Mouse (Mus musculus) midbrain, embryonic 13.5 days (tissue): Measurements from ENCODE around the gene Cfap43. TPM values are rescaled to one million over a fixed set of nuclear protein-coding genes. Genes with fewer than 3 reads are reported as not detected.

Experiments
- ATAC-seq: fragments of 200-750 bp; cut with Nextera tagmentation; 2 replicates; pipeline ENCODE4 v1.8.0; 2017; ENCODE audit warnings: mild to moderate bottlenecking, moderate TSS enrichment, moderate library complexity
- H3K27ac ChIP-seq: fragments of 300-500 bp; sonication (generic); 2 replicates; pipeline ENCODE4 v1.5.1; 2015; ENCODE audit warnings: inconsistent platforms, mild to moderate bottlenecking, moderate library complexity
- H3K27me3 ChIP-seq: fragments of 300-500 bp; sonication (generic); 2 replicates; pipeline ENCODE4 v1.6.1; 2015; ENCODE audit warnings: mild to moderate bottlenecking, inconsistent platforms
- H3K36me3 ChIP-seq: fragments of 300-500 bp; sonication (generic); 2 replicates; pipeline ENCODE4 v1.6.1; 2015; ENCODE audit warnings: mild to moderate bottlenecking, inconsistent platforms
- H3K4me1 ChIP-seq: fragments of 300-500 bp; sonication (generic); replicated peaks from 2 replicates; pipeline ENCODE4 v1.6.1; 2015; ENCODE audit warnings: inconsistent platforms
- H3K4me2 ChIP-seq: fragments of 300-500 bp; sonication (generic); replicated peaks from 2 replicates; pipeline ENCODE4 v1.6.1; 2015; ENCODE audit warnings: moderate library complexity, mild to moderate bottlenecking, inconsistent platforms
- H3K4me3 ChIP-seq: fragments of 300-500 bp; sonication (generic); replicated peaks from 2 replicates; pipeline ENCODE4 v1.5.1; 2015; ENCODE audit warnings: mild to moderate bottlenecking, inconsistent platforms
- H3K9ac ChIP-seq: fragments of 300-500 bp; sonication (generic); replicated peaks from 2 replicates; pipeline ENCODE4 v1.6.1; 2015; ENCODE audit warnings: mild to moderate bottlenecking, inconsistent platforms
- H3K9me3 ChIP-seq: fragments of 300-500 bp; sonication (generic); 2 replicates; pipeline ENCODE4 v1.6.1; 2016; ENCODE audit warnings: mild to moderate bottlenecking, inconsistent platforms
- WGBS: fragments of 180-500 bp; shearing (Covaris S2); methylation state at CpG from one replicate; pipeline ENCODE4 v1.1.7; 2015; 5-methylcytosine and 5-hydroxymethylcytosine counted together
- polyA plus RNA-seq: library from polyadenylated mRNA; unstranded; fragments of >200 nt; fragmentation: Nextera tagmentation; extraction: Ambion mirVana; gene quantifications from 2 replicates; pipeline ENCODE4 v1.2.1, GENCODE M21; 2015

The Cfap43 gene
- polyA plus RNA-seq, 1 experiment from 2014 or later, result 0.36 TPM

GRCm38 (mm10) chr19:47882151-47882881 lies 36.8 kb downstream of the Cfap43 start:
- Histone ChIP-seq H3K4me2 (no peak overlapping the region), H3K27me3 (no peaks in the 10 kb centered on the region), H3K9ac (no peak overlapping the region), H3K36me3 (no peaks in the 10 kb centered on the region), H3K4me1 (peaks cover 5% of the 10 kb centered on the region), H3K9me3 (no peaks in the 10 kb centered on the region), H3K4me3 (no peak overlapping the region), H3K27ac (no peak overlapping the region)
- 26% methylated on average over 11 of the region's 11 CpGs for whole genome bisulfite sequencing
- ATAC-seq, result peak; percentile 80

- 86% methylated on average over 7 of the region's 7 CpGs for WGBS
- H3K9ac ChIP-seq, result no peak overlapping the region
- H3K27ac ChIP-seq, result no peak overlapping the region
- peaks cover 5% of the 10 kb centered on the region for H3K4me1 ChIP-seq
- no peaks in the 10 kb centered on the region for H3K27me3 ChIP-seq
- no peak overlapping the region for H3K4me3 ChIP-seq
- H3K4me2 ChIP-seq, result no peak overlapping the region
- H3K9me3 ChIP-seq, result no peaks in the 10 kb centered on the region
- H3K36me3 ChIP-seq, result no peaks in the 10 kb centered on the region
- no peak for ATAC-seq
Measured at GRCm38 (mm10) chr19:47881538-47881937, 37.5 kb downstream of the Cfap43 start.

- ATAC-seq, result no peak
- no peak overlapping the region for H3K9ac ChIP-seq
- H3K4me1 ChIP-seq, result peaks cover 5% of the 10 kb centered on the region
- WGBS, result 82% methylated on average over 15 of the region's 15 CpGs
- no peak overlapping the region for H3K27ac ChIP-seq
- no peaks in the 10 kb centered on the region for H3K36me3 ChIP-seq
- no peak overlapping the region for H3K4me3 ChIP-seq
- H3K4me2 ChIP-seq, result no peak overlapping the region
- H3K9me3 ChIP-seq, result no peaks in the 10 kb centered on the region
- H3K27me3 ChIP-seq, result no peaks in the 10 kb centered on the region
Measured at GRCm38 (mm10) chr19:47876252-47876651, 42.8 kb downstream of the Cfap43 start.

- Histone ChIP-seq H3K4me3 (no peak overlapping the region), H3K9me3 (no peaks in the 10 kb centered on the region), H3K36me3 (no peaks in the 10 kb centered on the region), H3K27ac (no peak overlapping the region), H3K4me2 (no peak overlapping the region), H3K4me1 (no peaks in the 10 kb centered on the region), H3K27me3 (peaks cover 7% of the 10 kb centered on the region; the same call in 1 of the 2 replicates), H3K9ac (no peak overlapping the region)
- no peak for ATAC-seq
- WGBS, result 21% methylated on average over 10 of the region's 10 CpGs
Measured at GRCm38 (mm10) chr19:47871515-47871914, 47.6 kb downstream of the Cfap43 start.

GRCm38 (mm10) chr19:47870102-47870666 lies 48.9 kb downstream of the Cfap43 start:
- no peak for ATAC-seq
- H3K4me1 ChIP-seq, result no peaks in the 10 kb centered on the region
- H3K4me2 ChIP-seq, result no peak overlapping the region
- no peaks in the 10 kb centered on the region for H3K36me3 ChIP-seq
- H3K27me3 ChIP-seq, result peaks cover 7% of the 10 kb centered on the region; the same call in 1 of the 2 replicates
- no peaks in the 10 kb centered on the region for H3K9me3 ChIP-seq
- H3K4me3 ChIP-seq, result no peak overlapping the region
- no peak overlapping the region for H3K27ac ChIP-seq
- WGBS, result 77% methylated on average over 7 of the region's 7 CpGs
- no peak overlapping the region for H3K9ac ChIP-seq

- Histone ChIP-seq H3K4me3 (no peak overlapping the region), H3K36me3 (no peaks in the 10 kb centered on the region), H3K9ac (no peak overlapping the region), H3K27me3 (peaks cover 7% of the 10 kb centered on the region; the same call in 1 of the 2 replicates), H3K9me3 (no peaks in the 10 kb centered on the region), H3K27ac (no peak overlapping the region), H3K4me2 (no peak overlapping the region), H3K4me1 (peaks cover 6% of the 10 kb centered on the region)
- ATAC-seq, result no peak
- 77% methylated on average over 3 of the region's 3 CpGs for WGBS
Measured at GRCm38 (mm10) chr19:47869516-47869915, 49.6 kb downstream of the Cfap43 start.

GRCm38 (mm10) chr19:47868951-47869350 lies 50.1 kb downstream of the Cfap43 start:
- 74% methylated on average over 4 of the region's 4 CpGs for WGBS
- H3K4me1 ChIP-seq, result peaks cover 6% of the 10 kb centered on the region
- ATAC-seq, result no peak
- no peak overlapping the region for H3K4me3 ChIP-seq
- H3K4me2 ChIP-seq, result no peak overlapping the region
- no peak overlapping the region for H3K9ac ChIP-seq
- H3K27ac ChIP-seq, result no peak overlapping the region
- H3K9me3 ChIP-seq, result no peaks in the 10 kb centered on the region
- peaks cover 7% of the 10 kb centered on the region; the same call in 1 of the 2 replicates for H3K27me3 ChIP-seq
- H3K36me3 ChIP-seq, result no peaks in the 10 kb centered on the region

- H3K9me3 ChIP-seq, result no peaks in the 10 kb centered on the region
Measured at GRCm38 (mm10) chr19:47867628-47868175, 51.4 kb downstream of the Cfap43 start.

GRCm38 (mm10) chr19:47865353-47865947 lies 53.6 kb downstream of the Cfap43 start, which contains the start of gene Gsto2:
Gene Gsto2 (plus strand): TSS chr19:47865534.
- H3K9ac ChIP-seq, result peak within 1 kb of the TSS; percentile 89
- peaks cover 7% of the 10 kb centered on the region; the same call in 1 of the 2 replicates for H3K27me3 ChIP-seq
- peak within 1 kb of the TSS; percentile 70 for H3K4me3 ChIP-seq
- H3K9me3 ChIP-seq, result no peaks in the 10 kb centered on the region
- H3K27ac ChIP-seq, result peak within 1 kb of the TSS; percentile 91
- peaks cover 6% of the 10 kb centered on the region for H3K4me1 ChIP-seq
- H3K4me2 ChIP-seq, result peak within 1 kb of the TSS; percentile 82
- peak; percentile 100 for ATAC-seq
- H3K36me3 ChIP-seq, result no peaks in the 10 kb centered on the region
- under 1% methylated on average over 49 of the region's 49 CpGs for WGBS

More at GRCm38 (mm10) chr19:47867628-47868175, 51.4 kb downstream of the Cfap43 start:
- peaks cover 6% of the 10 kb centered on the region for H3K4me1 ChIP-seq
- no peak overlapping the region for H3K4me2 ChIP-seq
- peaks cover 7% of the 10 kb centered on the region; the same call in 1 of the 2 replicates for H3K27me3 ChIP-seq
- H3K36me3 ChIP-seq, result no peaks in the 10 kb centered on the region
- no peak overlapping the region for H3K9ac ChIP-seq
- 72% methylated on average over 4 of the region's 4 CpGs for WGBS
- no peak for ATAC-seq
- no peak overlapping the region for H3K4me3 ChIP-seq
- no peak overlapping the region for H3K27ac ChIP-seq

GRCm38 (mm10) chr19:47864721-47865120 lies 54.4 kb downstream of the Cfap43 start:
- Histone ChIP-seq H3K9ac (peak overlapping the region; percentile 89), H3K9me3 (no peaks in the 10 kb centered on the region), H3K4me1 (peaks cover 6% of the 10 kb centered on the region), H3K27me3 (peaks cover 7% of the 10 kb centered on the region; the same call in 1 of the 2 replicates), H3K36me3 (no peaks in the 10 kb centered on the region), H3K27ac (no peak overlapping the region), H3K4me3 (peak overlapping the region; percentile 70), H3K4me2 (peak overlapping the region; percentile 82)
- WGBS, result 81% methylated on average over 7 of the region's 7 CpGs
- ATAC-seq, result no peak

GRCm38 (mm10) chr19:47864051-47864450 lies 55.0 kb downstream of the Cfap43 start:
- H3K9ac ChIP-seq, result no peak overlapping the region
- peaks cover 7% of the 10 kb centered on the region; the same call in 1 of the 2 replicates for H3K27me3 ChIP-seq
- no peak for ATAC-seq
- H3K4me2 ChIP-seq, result no peak overlapping the region
- H3K4me1 ChIP-seq, result peaks cover 6% of the 10 kb centered on the region
- no peaks in the 10 kb centered on the region for H3K36me3 ChIP-seq
- H3K9me3 ChIP-seq, result no peaks in the 10 kb centered on the region
- WGBS, result 97% methylated on average over 9 of the region's 9 CpGs
- no peak overlapping the region for H3K27ac ChIP-seq
- H3K4me3 ChIP-seq, result no peak overlapping the region

GRCm38 (mm10) chr19:47862581-47862980 lies 56.5 kb downstream of the Cfap43 start:
- ATAC-seq, result no peak
- Histone ChIP-seq H3K27me3 (peaks cover 3% of the 10 kb centered on the region; the same call in 1 of the 2 replicates), H3K4me1 (peaks cover 13% of the 10 kb centered on the region), H3K9ac (no peak overlapping the region), H3K36me3 (0 out of 2 replicates have a peak, but pooled peaks cover 7% of the 10 kb centered on the region), H3K27ac (no peak overlapping the region), H3K4me3 (no peak overlapping the region), H3K4me2 (no peak overlapping the region), H3K9me3 (no peaks in the 10 kb centered on the region)
- 97% methylated on average over 3 of the region's 3 CpGs for WGBS
